Mouse (Mus musculus): ENCODE results near the gene Rap1b.

DNA sequence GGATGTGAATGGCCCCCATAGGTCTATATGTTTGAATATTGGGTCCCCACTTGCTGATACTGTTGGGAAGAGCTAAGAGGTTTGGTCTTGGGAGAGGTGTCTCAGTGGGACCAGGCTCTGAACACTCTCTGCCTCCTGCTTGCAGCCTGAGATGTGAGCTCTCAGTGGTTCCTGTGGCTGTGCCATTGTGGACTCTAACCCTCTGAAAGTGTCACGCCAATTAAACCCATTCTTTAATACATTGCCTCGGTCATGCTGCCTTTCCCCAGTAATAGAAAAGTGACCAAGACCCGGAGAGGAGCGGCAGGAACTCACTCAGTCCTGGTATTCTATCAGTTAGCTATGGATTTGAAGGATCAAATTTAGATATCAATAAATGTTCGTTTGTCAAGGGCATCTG is 12.4 kb upstream of the Rap1b start:
- no peak for TF ChIP-seq CTCF (IDR thresholded peaks at IDR 0.05; ENCODE audit: low read depth)
- TF ChIP-seq EP300 (IDR thresholded peaks at IDR 0.05; ENCODE audit: low read depth) = no peak

Data from liver, embryonic 14.5 days (tissue).